In the genomic region with DNA sequence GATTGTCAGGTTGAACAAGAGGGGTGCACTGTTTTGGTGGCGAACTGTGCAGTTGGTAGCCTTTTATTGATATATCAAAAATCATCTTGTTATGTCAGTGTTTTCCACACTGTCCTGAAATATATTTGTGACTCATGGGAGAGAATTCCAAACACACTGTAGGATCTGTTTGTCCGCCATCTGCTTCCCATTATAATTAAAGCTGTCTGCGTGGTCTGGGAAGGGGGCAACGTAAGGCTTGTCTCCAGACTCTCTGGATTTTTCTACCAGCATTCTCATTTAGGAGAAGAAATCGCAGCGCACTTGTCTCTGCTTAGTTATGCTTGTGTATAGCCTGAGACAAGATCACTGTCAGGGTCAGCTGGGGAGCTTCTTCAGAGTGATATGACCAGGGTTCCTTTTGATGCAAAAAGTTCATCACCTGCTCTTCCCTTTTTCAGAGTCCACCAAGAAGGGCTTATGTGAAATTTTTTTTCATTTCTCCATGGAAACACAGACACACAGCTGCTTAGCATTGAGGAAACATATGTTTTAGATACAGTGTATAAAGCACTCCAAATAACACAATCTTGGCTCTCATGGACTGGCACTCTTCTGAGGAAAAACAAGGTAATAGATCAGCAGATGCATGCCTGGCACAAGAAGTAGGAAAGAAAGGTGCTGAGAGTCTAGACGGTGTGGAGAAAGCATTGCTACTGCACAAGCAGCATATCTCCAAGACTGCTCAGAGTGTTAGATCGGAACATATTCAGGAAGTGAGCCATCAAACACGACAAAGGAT, we compare ENCODE assay signal across 15 mouse cellular contexts.
DNase-seq lines count a peak whose midpoint lies in the region; ATAC-seq lines count a peak whose summit lies in the region.
"Had no signal": no experiment of that assay in that cellular context is flagged by ENCODE, and none has a peak within 500 bp of the region (broad histone marks: within the 10 kb centered on the region; RNA-seq: fewer than 3 reads in every experiment).

No protein-coding gene starts in this region.

- H3K36me3 ChIP-seq in forebrain, embryonic 16.5 days (ENCODE audit: control insufficient read depth, insufficient read depth): no peaks in the 10 kb centered on the region
- no peaks in the 10 kb centered on the region for H3K36me3 ChIP-seq in midbrain, embryonic 16.5 days (ENCODE audit: control insufficient read depth, insufficient read depth, low read length)
- H3K36me3 ChIP-seq: intestine, embryonic 15.5 days; midbrain, embryonic 13.5 days; neural tube, embryonic 12.5 days had no signal

- DNase-seq in cerebellum, adult 9-10 months: peak; percentile 44
- no peak for DNase-seq in cerebellum, postnatal 10 days
- DNase-seq in right cerebral cortex, adult 18-20 months: peak; percentile 19
- no peak for DNase-seq in right cerebral cortex, postnatal 36 days (ENCODE audit: low spot score in 2 of 2)
- peak; percentile 42 for DNase-seq in telencephalon, adult 2 months (ENCODE audit: low read depth, low spot score)
- DNase-seq: cerebellum, adult 9-11 months; heart, adult 11 months; lung, postnatal 14 days had no signal

- H3K27ac ChIP-seq in forebrain, embryonic 16.5 days (ENCODE audit: low read length): peak overlapping the region; percentile 31; the same call in 1 of the 2 replicates
- no peak overlapping the region for H3K27ac ChIP-seq in midbrain, embryonic 16.5 days (ENCODE audit: low read length)
- H3K27ac ChIP-seq: intestine, embryonic 15.5 days; midbrain, embryonic 13.5 days; neural tube, embryonic 12.5 days had no signal

- WGBS in forebrain, embryonic 16.5 days: 73% methylated on average over 9 of the region's 9 CpGs
- WGBS in midbrain, embryonic 16.5 days: 77% methylated on average over 9 of the region's 9 CpGs

- H3K27me3 ChIP-seq in forebrain, embryonic 16.5 days (replicated peaks; ENCODE audit: control insufficient read depth, insufficient read depth, low read length): no peaks in the 10 kb centered on the region
- no peaks in the 10 kb centered on the region for H3K27me3 ChIP-seq in midbrain, embryonic 16.5 days (ENCODE audit: control insufficient read depth, insufficient read depth, low read depth, low read length)
- H3K27me3 ChIP-seq: intestine, embryonic 15.5 days; midbrain, embryonic 13.5 days; neural tube, embryonic 12.5 days had no signal

- H3K9me3 ChIP-seq in forebrain, embryonic 16.5 days (ENCODE audit: control insufficient read depth, low read length): no peaks in the 10 kb centered on the region
- no peaks in the 10 kb centered on the region for H3K9me3 ChIP-seq in midbrain, embryonic 16.5 days (replicated peaks; ENCODE audit: control insufficient read depth, low read length, poor library complexity, severe bottlenecking)
- H3K9me3 ChIP-seq: intestine, embryonic 15.5 days; midbrain, embryonic 13.5 days; neural tube, embryonic 12.5 days had no signal

- H3K4me3 ChIP-seq in forebrain, embryonic 16.5 days (replicated peaks; ENCODE audit: low read length): no peak overlapping the region
- H3K4me3 ChIP-seq in midbrain, embryonic 16.5 days (ENCODE audit: low read depth, low read length): no peak overlapping the region
- H3K4me3 ChIP-seq: intestine, embryonic 15.5 days; midbrain, embryonic 13.5 days; neural tube, embryonic 12.5 days had no signal

- H3K9ac ChIP-seq in forebrain, embryonic 16.5 days (replicated peaks; ENCODE audit: low read depth, low read length): no peak overlapping the region
- no peak overlapping the region for H3K9ac ChIP-seq in midbrain, embryonic 16.5 days (ENCODE audit: low read depth, low read length)
- H3K9ac ChIP-seq: intestine, embryonic 15.5 days; midbrain, embryonic 13.5 days; neural tube, embryonic 12.5 days had no signal

- no peak overlapping the region for H3K4me2 ChIP-seq in forebrain, embryonic 16.5 days (ENCODE audit: low read length)
- H3K4me2 ChIP-seq in midbrain, embryonic 16.5 days (ENCODE audit: low read length): no peak overlapping the region
- H3K4me2 ChIP-seq: intestine, embryonic 15.5 days; liver, embryonic 11.5 days; midbrain, embryonic 13.5 days; neural tube, embryonic 12.5 days had no signal

- H3K4me1 ChIP-seq in forebrain, embryonic 16.5 days (replicated peaks; ENCODE audit: control insufficient read depth, insufficient read depth, low read length): peaks cover 6% of the 10 kb centered on the region
- no peaks in the 10 kb centered on the region for H3K4me1 ChIP-seq in midbrain, embryonic 16.5 days (ENCODE audit: control insufficient read depth, insufficient read depth, low read length)
- H3K4me1 ChIP-seq: intestine, embryonic 15.5 days; midbrain, embryonic 13.5 days; neural tube, embryonic 12.5 days had no signal

- ATAC-seq in forebrain, embryonic 16.5 days: peak; percentile 72
- ATAC-seq in monocyte, adult 5-6 weeks (replicated peaks; ENCODE audit: insufficient number of reproducible peaks, low FRiP score, low TSS enrichment, poor library complexity, severe bottlenecking): no peak
- no peak for ATAC-seq in midbrain, embryonic 16.5 days
- ATAC-seq: intestine, embryonic 15.5 days; midbrain, embryonic 13.5 days had no signal

Comparison
In these comparisons a context has a peak if more than half of its experiments do, and no peak if none do; other contexts are left out.
1. DNase-seq: peak in cerebellum, adult 9-10 months (single experiment), right cerebral cortex, adult 18-20 months (single experiment) and telencephalon, adult 2 months (single experiment); none in cerebellum, postnatal 10 days (0 of 2) and right cerebral cortex, postnatal 36 days (0 of 2).